ENCODE assay signal across 23 mouse cellular contexts in genomic region chr7:122079798-122080554, GRCm38 (mm10). TPM values are rescaled to one million over a fixed set of nuclear protein-coding genes. Genes with fewer than 3 reads are reported as not detected.
A peak's percentile ranks its signal among the peaks of the same experiment; 100 is the strongest.
DNase-seq lines count a peak whose midpoint lies in the region; ATAC-seq and TF ChIP-seq lines count a peak whose summit lies in the region.
"Had no signal": no experiment of that assay in that cellular context is flagged by ENCODE, and none has a peak within 500 bp of the region (broad histone marks: within the 10 kb centered on the region; RNA-seq: fewer than 3 reads in every experiment).

No protein-coding gene starts in this region.

- TF ChIP-seq EP300 in lung, postnatal 0 days (IDR thresholded peaks at IDR 0.05), result no peak

- H3K4me2 ChIP-seq in kidney, embryonic 16.5 days (replicated peaks; ENCODE audit: low read depth, low read length), result no peak overlapping the region
- no peak overlapping the region for H3K4me2 ChIP-seq in lung, postnatal 0 days (replicated peaks; ENCODE audit: low read depth, low read length)
- peak overlapping the region; percentile 3; the same call in 1 of the 2 replicates for H3K4me2 ChIP-seq in intestine, postnatal 0 days (replicated peaks; ENCODE audit: low read depth)
- H3K4me2 ChIP-seq: heart, embryonic 15.5 days; hindbrain, embryonic 14.5 days had no signal

- 92% methylated on average over 8 of the region's 8 CpGs for WGBS in kidney, embryonic 16.5 days
- 83% methylated on average over 8 of the region's 8 CpGs for WGBS in lung, postnatal 0 days
- 44% methylated on average over 8 of the region's 8 CpGs for WGBS in intestine, postnatal 0 days

- no peaks in the 10 kb centered on the region for H3K27me3 ChIP-seq in kidney, embryonic 16.5 days (ENCODE audit: insufficient read depth, low read length)
- H3K27me3 ChIP-seq in lung, postnatal 0 days (replicated peaks; ENCODE audit: insufficient read depth, low read length), result no peaks in the 10 kb centered on the region
- no peaks in the 10 kb centered on the region for H3K27me3 ChIP-seq in intestine, postnatal 0 days (replicated peaks; ENCODE audit: control insufficient read depth, insufficient read depth, low read length)
- H3K27me3 ChIP-seq: heart, embryonic 15.5 days had no signal

- no peaks in the 10 kb centered on the region for H3K9me3 ChIP-seq in kidney, embryonic 16.5 days (ENCODE audit: low read length)
- H3K9me3 ChIP-seq in lung, postnatal 0 days (ENCODE audit: low read length), result no peaks in the 10 kb centered on the region
- H3K9me3 ChIP-seq in intestine, postnatal 0 days (ENCODE audit: control insufficient read depth), result no peaks in the 10 kb centered on the region
- H3K9me3 ChIP-seq: heart, embryonic 15.5 days; midbrain, embryonic 10.5 days had no signal

- peaks cover 60% of the 10 kb centered on the region for H3K36me3 ChIP-seq in kidney, embryonic 16.5 days (ENCODE audit: insufficient read depth, low read length)
- H3K36me3 ChIP-seq in lung, postnatal 0 days (ENCODE audit: insufficient read depth, low read length), result peaks cover 40% of the 10 kb centered on the region
- H3K36me3 ChIP-seq in intestine, postnatal 0 days (ENCODE audit: control insufficient read depth, insufficient read depth), result peaks cover 47% of the 10 kb centered on the region

- H3K4me1 ChIP-seq in kidney, embryonic 16.5 days (ENCODE audit: insufficient read depth, low read length), result no peaks in the 10 kb centered on the region
- H3K4me1 ChIP-seq in lung, postnatal 0 days (ENCODE audit: insufficient read depth, low read depth, low read length), result no peaks in the 10 kb centered on the region
- H3K4me1 ChIP-seq in intestine, postnatal 0 days (replicated peaks; ENCODE audit: control insufficient read depth, insufficient read depth, low read length), result no peaks in the 10 kb centered on the region
- H3K4me1 ChIP-seq: midbrain, embryonic 10.5 days had no signal

- H3K27ac ChIP-seq in kidney, embryonic 16.5 days (ENCODE audit: low read length), result no peak overlapping the region
- H3K27ac ChIP-seq in lung, postnatal 0 days (ENCODE audit: low read length), result no peak overlapping the region
- H3K27ac ChIP-seq in intestine, postnatal 0 days (ENCODE audit: low read depth, low read length), result peak overlapping the region; percentile 67
- H3K27ac ChIP-seq: heart, adult 2 months; heart, embryonic 15.5 days; hindbrain, embryonic 14.5 days; layer of hippocampus, adult 2 months; midbrain, embryonic 10.5 days had no signal

- no peak overlapping the region for H3K9ac ChIP-seq in kidney, embryonic 16.5 days (replicated peaks; ENCODE audit: low read length)
- no peak overlapping the region for H3K9ac ChIP-seq in lung, postnatal 0 days (replicated peaks; ENCODE audit: low read depth)
- no peak overlapping the region; the same call in 1 of the 2 replicates for H3K9ac ChIP-seq in intestine, postnatal 0 days (ENCODE audit: low read depth, low read length)
- H3K9ac ChIP-seq: heart, embryonic 15.5 days; hindbrain, embryonic 14.5 days had no signal

- peak; percentile 56 for DNase-seq in kidney, adult 11 months
- peak; percentile 17 for DNase-seq in lung, postnatal 0 days (ENCODE audit: low spot score)
- no peak for DNase-seq in lung, adult 18-20 months
- no peak for DNase-seq in ovary, postnatal 10 days (ENCODE audit: low spot score)
- no peak for DNase-seq in thymus, adult 18-20 months
- DNase-seq: adrenal gland, postnatal 25 days; cerebellum, adult 9-10 months; gastrocnemius, postnatal 25 days; heart, adult 2 months; heart, postnatal 4 days; lung, postnatal 10 days; right cerebral cortex, postnatal 14 days; thymus, adult 2 months; thymus, postnatal 4 days had no signal

- no peak overlapping the region for H3K4me3 ChIP-seq in kidney, embryonic 16.5 days (ENCODE audit: low read length)
- H3K4me3 ChIP-seq in lung, postnatal 0 days (ENCODE audit: low read depth, low read length), result no peak overlapping the region
- H3K4me3 ChIP-seq in intestine, postnatal 0 days (ENCODE audit: low read depth, low read length), result no peak overlapping the region
- H3K4me3 ChIP-seq: heart, adult 2 months; heart, embryonic 15.5 days; layer of hippocampus, adult 2 months; midbrain, embryonic 10.5 days had no signal

- TF ChIP-seq CTCF in lung, postnatal 0 days (IDR thresholded peaks at IDR 0.05), result no peak
- no peak for TF ChIP-seq CTCF in intestine, postnatal 0 days (IDR thresholded peaks at IDR 0.05; ENCODE audit: low read depth)

- no peak for ATAC-seq in kidney, embryonic 16.5 days (ENCODE audit: low FRiP score, low TSS enrichment)
- ATAC-seq in lung, postnatal 0 days, result no peak
- ATAC-seq in intestine, postnatal 0 days, result peak; percentile 82
- ATAC-seq: CD4-positive, CD25-positive, alpha-beta regulatory T cell, adult 4 months; forebrain, embryonic 16.5 days; inflammation-experienced regulatory T-cells, adult 6 months had no signal

RNA-seq across cellular contexts. Expression of gene Ears2, which starts 12.9 kb away (rescaled TPM):
- polyA plus RNA-seq in kidney, embryonic 16.5 days (2015; fragmentation: Nextera tagmentation; extraction: Ambion mirVana), result 18.2 and 19.4 TPM in 2 replicates
- polyA plus RNA-seq in lung, postnatal 0 days (2015; fragmentation: Nextera tagmentation; extraction: Ambion mirVana), result 5.2 and 6.0 TPM in 2 replicates
- polyA plus RNA-seq in intestine, postnatal 0 days (2015; fragmentation: Nextera tagmentation; extraction: Ambion mirVana), result 7.1 and 8.0 TPM in 2 replicates

RNA-seq across cellular contexts. Expression of gene Ubfd1, which starts 13.0 kb away (rescaled TPM):
- polyA plus RNA-seq in kidney, embryonic 16.5 days (2015; fragmentation: Nextera tagmentation; extraction: Ambion mirVana), result 58.5 and 64.3 TPM in 2 replicates
- polyA plus RNA-seq in lung, postnatal 0 days (2015; fragmentation: Nextera tagmentation; extraction: Ambion mirVana), result 19.0 and 23.4 TPM in 2 replicates
- polyA plus RNA-seq in intestine, postnatal 0 days (2015; fragmentation: Nextera tagmentation; extraction: Ambion mirVana), result 26.3 and 29.3 TPM in 2 replicates

RNA-seq across cellular contexts. Expression of gene Ndufab1, which starts 21.7 kb away (rescaled TPM):
- polyA plus RNA-seq in kidney, embryonic 16.5 days (2015; fragmentation: Nextera tagmentation; extraction: Ambion mirVana), result 713 and 761 TPM in 2 replicates
- 344 and 362 TPM in 2 replicates for polyA plus RNA-seq in lung, postnatal 0 days (2015; fragmentation: Nextera tagmentation; extraction: Ambion mirVana)
- polyA plus RNA-seq in intestine, postnatal 0 days (2015; fragmentation: Nextera tagmentation; extraction: Ambion mirVana), result 956 and 957 TPM in 2 replicates

RNA-seq across cellular contexts. Expression of gene Palb2, which starts 52.8 kb away (rescaled TPM):
- 15.3 and 19.2 TPM in 2 replicates for polyA plus RNA-seq in kidney, embryonic 16.5 days (2015; fragmentation: Nextera tagmentation; extraction: Ambion mirVana)
- polyA plus RNA-seq in lung, postnatal 0 days (2015; fragmentation: Nextera tagmentation; extraction: Ambion mirVana), result 2.6 and 2.9 TPM in 2 replicates
- 3.9 and 4.5 TPM in 2 replicates for polyA plus RNA-seq in intestine, postnatal 0 days (2015; fragmentation: Nextera tagmentation; extraction: Ambion mirVana)

RNA-seq across cellular contexts. Expression of gene Dctn5, which starts 52.9 kb away (rescaled TPM):
- polyA plus RNA-seq in kidney, embryonic 16.5 days (2015; fragmentation: Nextera tagmentation; extraction: Ambion mirVana), result 128 and 133 TPM in 2 replicates
- 72.9 and 79.2 TPM in 2 replicates for polyA plus RNA-seq in lung, postnatal 0 days (2015; fragmentation: Nextera tagmentation; extraction: Ambion mirVana)
- polyA plus RNA-seq in intestine, postnatal 0 days (2015; fragmentation: Nextera tagmentation; extraction: Ambion mirVana), result 59.4 and 64.7 TPM in 2 replicates

Comparison
In these comparisons a context has a peak if more than half of its experiments do, and no peak if none do; other contexts are left out.
1. DNase-seq: peak in kidney, adult 11 months (single experiment) and lung, postnatal 0 days (single experiment); none in lung, adult 18-20 months (0 of 2), ovary, postnatal 10 days (single experiment) and thymus, adult 18-20 months (0 of 2).